Mouse (Mus musculus) embryonic facial prominence, embryonic 10.5 days (tissue): ENCODE measurements around the gene St3gal3. TPM values are rescaled to one million over a fixed set of nuclear protein-coding genes. Genes with fewer than 3 reads are reported as not detected.
A peak's percentile ranks its signal among the peaks of the same experiment; 100 is the strongest.

Experiments used
- DNase-seq: peaks from one replicate; pipeline ENCODE4 v3.0.0-alpha.2; 2017; ENCODE audit warnings: low spot score
- H3K27ac ChIP-seq: fragments of 300-500 bp; sonication (generic); replicated peaks from 2 replicates; pipeline ENCODE4 v1.5.1; 2016; ENCODE audit warnings: mild to moderate bottlenecking
- H3K27me3 ChIP-seq: fragments of 300-500 bp; sonication (generic); replicated peaks from 2 replicates; pipeline ENCODE4 v1.6.1; 2016; ENCODE audit warnings: low read depth, mild to moderate bottlenecking; ENCODE audit not compliant: poor library complexity, severe bottlenecking
- H3K36me3 ChIP-seq: fragments of 300-500 bp; sonication (generic); replicated peaks from 2 replicates; pipeline ENCODE4 v1.6.1; 2016; ENCODE audit warnings: mild to moderate bottlenecking, moderate library complexity
- H3K4me1 ChIP-seq: fragments of 300-500 bp; sonication (generic); 2 replicates; pipeline ENCODE4 v1.6.1; 2016
- H3K4me3 ChIP-seq: fragments of 300-500 bp; sonication (generic); 2 replicates; pipeline ENCODE4 v1.5.1; 2016; ENCODE audit warnings: mild to moderate bottlenecking, moderate library complexity
- H3K9me3 ChIP-seq: fragments of 300-500 bp; sonication (generic); 2 replicates; pipeline ENCODE4 v1.6.1; 2016; ENCODE audit warnings: mild to moderate bottlenecking
- WGBS: fragments of 180-500 bp; shearing (Covaris S2); methylation state at CpG from one replicate; pipeline ENCODE4 v1.1.7; 2016; 5-methylcytosine and 5-hydroxymethylcytosine counted together
- polyA plus RNA-seq: library from polyadenylated mRNA; unstranded; fragments of >200 nt; fragmentation: Nextera tagmentation; extraction: Ambion mirVana; gene quantifications from 2 replicates; pipeline ENCODE4 v1.2.1, GENCODE M21; 2016

The St3gal3 gene
- polyA plus RNA-seq, 1 experiment from 2014 or later = 7.4 TPM

DNA sequence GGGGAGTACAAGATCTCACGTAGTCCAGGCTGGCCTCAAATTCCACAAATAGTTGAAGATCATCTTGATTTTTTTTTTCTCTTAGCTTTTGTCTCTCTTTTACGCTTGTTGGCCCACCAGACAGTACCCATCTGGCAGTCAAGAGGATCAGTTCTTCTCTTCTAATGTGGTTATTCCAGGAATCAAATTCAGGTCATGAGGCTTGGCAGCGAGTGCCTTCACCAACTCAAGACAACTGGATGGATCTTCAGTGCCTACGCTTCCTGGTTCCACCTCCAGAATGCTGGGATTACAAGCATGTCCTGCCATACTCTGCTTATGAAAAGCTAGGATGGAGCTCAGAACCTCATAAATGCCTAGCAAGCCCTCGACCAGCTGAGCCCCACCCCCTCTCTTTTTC, 3.4 kb downstream of the St3gal3 start:
- Histone ChIP-seq H3K9me3 (no peaks in the 10 kb centered on the region), H3K27ac (no peak overlapping the region), H3K4me1 (peaks cover 19% of the 10 kb centered on the region), H3K27me3 (no peaks in the 10 kb centered on the region), H3K4me3 (no peak overlapping the region), H3K36me3 (peaks cover 10% of the 10 kb centered on the region)
- no peak for DNase-seq
- WGBS = 90% methylated on average over 5 of the region's 5 CpGs

DNA sequence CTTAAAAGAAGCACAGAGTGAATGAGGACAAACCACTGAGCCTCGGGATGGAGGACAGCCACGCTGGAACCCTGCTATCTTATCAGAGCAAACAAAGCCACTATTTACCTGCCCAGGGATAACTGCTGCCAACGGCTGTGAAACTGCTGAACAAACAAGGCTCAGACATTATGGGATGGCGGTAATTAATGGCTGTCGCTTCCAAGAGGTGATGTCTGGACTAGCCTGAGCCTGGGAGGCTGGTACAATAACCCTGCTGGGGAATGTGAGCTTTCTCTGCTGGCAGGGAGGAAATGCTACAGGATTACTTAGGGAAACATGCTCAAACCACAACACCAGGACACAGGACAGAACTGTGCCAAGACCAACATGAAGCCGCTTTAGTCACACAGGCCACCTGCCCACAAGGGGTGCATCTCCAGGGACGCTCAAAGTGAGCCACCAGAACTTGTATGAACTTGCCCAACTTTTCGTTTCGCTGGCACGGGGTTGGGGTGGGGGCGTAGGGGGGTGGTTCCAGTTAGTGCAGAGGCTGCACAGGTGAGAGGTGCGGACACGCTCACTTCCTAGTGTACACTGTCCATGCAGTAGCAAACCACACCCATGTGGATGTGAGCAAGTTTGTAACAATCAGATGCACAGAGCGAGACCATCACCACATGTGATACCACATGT, 11.5 kb downstream of the St3gal3 start:
- H3K36me3 ChIP-seq = peaks cover 14% of the 10 kb centered on the region
- H3K27me3 ChIP-seq = no peaks in the 10 kb centered on the region
- 78% methylated on average over 14 of the region's 14 CpGs for WGBS
- no peak overlapping the region for H3K4me3 ChIP-seq
- H3K9me3 ChIP-seq = no peaks in the 10 kb centered on the region
- no peaks in the 10 kb centered on the region for H3K4me1 ChIP-seq
- DNase-seq = no peak
- peak overlapping the region; percentile 3; the same call in 1 of the 2 replicates for H3K27ac ChIP-seq

DNA sequence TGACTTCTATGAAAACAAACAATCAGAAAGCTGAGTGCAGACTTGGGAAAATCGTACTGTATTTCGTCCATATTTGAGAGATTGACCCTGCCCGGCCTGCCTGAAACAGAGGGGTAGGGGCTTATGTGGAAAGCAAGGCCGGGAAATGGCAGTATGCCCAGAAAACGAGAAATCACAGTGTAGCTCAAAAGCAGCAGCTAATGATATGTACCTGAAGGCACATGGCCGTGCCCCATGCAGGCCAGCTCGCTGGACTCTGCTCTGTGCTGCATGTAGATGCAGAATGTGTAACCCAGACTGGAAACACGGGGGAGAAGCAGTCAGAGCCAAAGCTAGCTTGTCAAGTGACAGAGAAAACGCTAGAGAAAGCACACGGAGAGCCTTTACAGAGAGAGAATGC, 12.6 kb downstream of the St3gal3 start:
- Histone ChIP-seq H3K9me3 (no peaks in the 10 kb centered on the region), H3K27ac (no peak overlapping the region), H3K4me1 (no peaks in the 10 kb centered on the region), H3K4me3 (no peak overlapping the region), H3K36me3 (peaks cover 19% of the 10 kb centered on the region), H3K27me3 (no peaks in the 10 kb centered on the region)
- 87% methylated on average over 10 of the region's 10 CpGs for WGBS
- DNase-seq = no peak

DNA sequence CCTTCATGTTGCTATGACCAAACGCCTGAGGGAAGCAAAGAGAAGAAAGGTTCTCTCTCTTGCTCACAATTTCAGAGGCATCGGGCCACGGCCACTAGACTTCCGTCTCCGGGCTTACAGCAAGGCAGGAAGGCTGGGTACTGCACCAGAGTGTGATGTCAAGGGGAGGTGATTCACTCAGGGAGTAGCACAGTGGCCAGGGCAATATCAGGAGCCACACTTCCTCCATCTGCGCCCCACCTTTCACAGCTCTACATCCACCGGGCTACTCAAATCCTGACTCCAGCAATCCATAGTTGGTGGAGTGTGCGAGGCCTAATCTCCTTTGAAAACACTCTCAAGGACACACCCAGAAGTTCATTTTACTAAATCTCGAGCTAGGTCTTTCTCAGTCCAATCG, 17.1 kb downstream of the St3gal3 start:
- no peaks in the 10 kb centered on the region for H3K27me3 ChIP-seq
- peaks cover 25% of the 10 kb centered on the region for H3K36me3 ChIP-seq
- H3K4me1 ChIP-seq = 0 out of 2 replicates have a peak, but pooled peaks cover 6% of the 10 kb centered on the region
- no peak overlapping the region for H3K4me3 ChIP-seq
- no peaks in the 10 kb centered on the region for H3K9me3 ChIP-seq
- no peak for DNase-seq
- WGBS = 93% methylated on average over 10 of the region's 10 CpGs
- no peak overlapping the region for H3K27ac ChIP-seq

DNA sequence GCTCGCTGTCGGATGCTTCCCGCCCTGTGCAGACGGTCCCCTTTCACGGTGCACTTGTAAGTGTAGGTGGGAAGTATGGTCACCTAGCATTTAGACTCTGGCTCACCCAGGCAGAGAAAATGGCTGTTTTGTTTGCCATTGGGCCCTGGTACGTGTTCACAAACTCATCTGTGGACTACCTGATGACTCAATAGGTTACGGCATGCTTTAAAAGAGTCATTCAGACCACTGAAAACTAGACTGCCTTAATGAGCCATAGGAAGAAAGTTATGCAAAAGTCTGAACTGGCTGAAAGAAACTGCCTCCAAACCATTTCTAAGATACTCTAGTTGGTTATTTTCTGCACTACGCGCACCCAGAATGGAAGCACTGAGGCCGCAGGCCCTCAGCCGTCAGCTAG, 18.6 kb downstream of the St3gal3 start:
- H3K4me1 ChIP-seq = 0 out of 2 replicates have a peak, but pooled peaks cover 6% of the 10 kb centered on the region
- H3K27ac ChIP-seq = no peak overlapping the region
- no peak for DNase-seq
- no peak overlapping the region for H3K4me3 ChIP-seq
- H3K9me3 ChIP-seq = no peaks in the 10 kb centered on the region
- H3K27me3 ChIP-seq = no peaks in the 10 kb centered on the region
- H3K36me3 ChIP-seq = peaks cover 39% of the 10 kb centered on the region
- 94% methylated on average over 11 of the region's 11 CpGs for WGBS

DNA sequence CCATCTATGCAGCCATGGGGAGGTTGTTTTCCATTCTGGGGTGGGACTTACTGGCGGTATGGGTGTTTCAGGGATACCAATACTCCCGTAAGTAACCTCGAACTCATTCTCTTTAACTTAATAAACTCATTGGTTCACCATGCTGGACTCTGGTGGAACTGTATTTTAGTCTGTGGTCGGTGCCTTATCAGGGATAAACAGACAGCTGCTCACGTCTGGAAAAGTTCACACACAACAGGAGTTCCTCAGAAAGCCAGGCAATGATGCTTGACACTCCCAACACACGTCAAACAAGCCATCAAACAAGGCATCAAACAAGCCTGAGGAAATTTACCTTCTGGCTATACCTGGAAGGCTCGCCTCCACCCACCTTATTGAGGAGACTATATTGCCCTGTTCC, 19.6 kb downstream of the St3gal3 start:
- Histone ChIP-seq H3K27me3 (no peaks in the 10 kb centered on the region), H3K4me1 (0 out of 2 replicates have a peak, but pooled peaks cover 6% of the 10 kb centered on the region), H3K4me3 (no peak overlapping the region), H3K9me3 (no peaks in the 10 kb centered on the region), H3K27ac (no peak overlapping the region), H3K36me3 (peaks cover 38% of the 10 kb centered on the region)
- DNase-seq = no peak
- WGBS = 92% methylated on average over 7 of the region's 7 CpGs

DNA sequence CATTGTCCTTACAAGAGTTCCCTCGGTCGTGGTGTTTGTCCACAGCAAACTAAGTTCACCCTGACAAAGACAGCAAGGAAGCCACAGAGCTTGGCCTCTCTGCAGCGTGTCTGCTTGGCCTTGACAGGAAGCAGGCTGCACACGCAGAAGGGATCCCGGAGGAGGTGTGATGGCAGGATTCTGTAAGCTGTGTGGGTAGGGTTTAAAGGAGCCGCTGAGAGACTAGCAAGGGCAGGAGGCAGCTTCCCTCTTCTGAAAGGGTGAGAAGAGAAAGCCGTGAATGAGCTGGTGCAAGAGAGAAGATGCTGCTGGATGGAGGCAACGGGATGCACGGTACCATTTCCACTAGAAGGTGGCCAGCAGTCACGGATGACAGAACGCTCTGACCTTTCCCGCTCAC, 22.1 kb downstream of the St3gal3 start:
- WGBS = 84% methylated on average over 12 of the region's 12 CpGs
- peaks cover 13% of the 10 kb centered on the region for H3K4me1 ChIP-seq
- no peak overlapping the region for H3K4me3 ChIP-seq

DNA sequence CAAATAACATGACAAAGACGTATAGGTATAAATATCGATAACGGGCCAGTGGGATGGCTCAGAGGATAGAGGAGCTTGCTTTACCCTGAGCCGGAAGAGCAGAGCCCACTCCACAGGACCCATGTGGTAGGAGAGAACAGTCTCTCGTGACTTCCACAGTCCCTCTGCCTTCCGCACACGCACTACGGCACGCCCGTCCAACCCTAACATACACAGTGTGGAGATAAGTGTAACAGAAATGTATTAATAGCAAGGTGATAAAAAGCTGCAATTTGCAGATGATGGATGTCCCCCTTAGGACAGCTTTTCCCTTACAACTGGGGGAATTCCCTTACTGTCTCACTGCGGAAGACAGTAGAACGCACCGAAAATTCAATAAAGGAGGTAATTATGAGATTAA, 25.1 kb downstream of the St3gal3 start:
- DNase-seq = no peak
- 95% methylated on average over 13 of the region's 13 CpGs for WGBS

More for the DNA sequence above, 22.1 kb downstream of the St3gal3 start:
- Histone ChIP-seq H3K27ac (no peak overlapping the region), H3K9me3 (no peaks in the 10 kb centered on the region), H3K27me3 (no peaks in the 10 kb centered on the region), H3K36me3 (peaks cover 36% of the 10 kb centered on the region)
- DNase-seq = no peak

DNA sequence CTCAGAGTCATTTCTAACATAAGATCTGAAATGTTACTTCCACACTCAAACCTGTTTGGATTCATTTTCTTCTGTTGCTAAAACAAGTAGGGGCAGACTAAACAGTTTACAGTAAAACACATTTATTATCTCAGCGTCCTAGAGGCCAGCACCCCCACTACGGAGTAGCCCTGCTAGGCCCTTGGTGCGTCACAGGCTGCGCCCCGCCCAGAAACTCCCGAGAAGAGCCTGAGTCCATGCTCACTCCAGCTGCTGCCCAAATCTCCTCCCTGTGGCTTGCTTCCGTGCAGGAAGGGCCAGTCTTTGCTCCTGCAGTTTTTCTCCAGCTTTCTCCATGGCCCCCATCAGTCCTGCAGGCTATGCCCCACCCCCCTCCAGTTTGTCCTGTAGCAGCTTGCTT, 25.9 kb downstream of the St3gal3 start:
- peaks cover 13% of the 10 kb centered on the region for H3K4me1 ChIP-seq
- H3K4me3 ChIP-seq = no peak overlapping the region
- 74% methylated on average over 7 of the region's 7 CpGs for WGBS
- no peaks in the 10 kb centered on the region for H3K9me3 ChIP-seq
- DNase-seq = no peak
- H3K27me3 ChIP-seq = no peaks in the 10 kb centered on the region
- H3K27ac ChIP-seq = no peak overlapping the region; the same call in 1 of the 2 replicates
- peaks cover 45% of the 10 kb centered on the region for H3K36me3 ChIP-seq

More for the DNA sequence above, 25.1 kb downstream of the St3gal3 start:
- Histone ChIP-seq H3K27ac (no peak overlapping the region), H3K36me3 (peaks cover 45% of the 10 kb centered on the region), H3K4me3 (no peak overlapping the region), H3K9me3 (no peaks in the 10 kb centered on the region), H3K4me1 (peaks cover 13% of the 10 kb centered on the region), H3K27me3 (no peaks in the 10 kb centered on the region)

DNA sequence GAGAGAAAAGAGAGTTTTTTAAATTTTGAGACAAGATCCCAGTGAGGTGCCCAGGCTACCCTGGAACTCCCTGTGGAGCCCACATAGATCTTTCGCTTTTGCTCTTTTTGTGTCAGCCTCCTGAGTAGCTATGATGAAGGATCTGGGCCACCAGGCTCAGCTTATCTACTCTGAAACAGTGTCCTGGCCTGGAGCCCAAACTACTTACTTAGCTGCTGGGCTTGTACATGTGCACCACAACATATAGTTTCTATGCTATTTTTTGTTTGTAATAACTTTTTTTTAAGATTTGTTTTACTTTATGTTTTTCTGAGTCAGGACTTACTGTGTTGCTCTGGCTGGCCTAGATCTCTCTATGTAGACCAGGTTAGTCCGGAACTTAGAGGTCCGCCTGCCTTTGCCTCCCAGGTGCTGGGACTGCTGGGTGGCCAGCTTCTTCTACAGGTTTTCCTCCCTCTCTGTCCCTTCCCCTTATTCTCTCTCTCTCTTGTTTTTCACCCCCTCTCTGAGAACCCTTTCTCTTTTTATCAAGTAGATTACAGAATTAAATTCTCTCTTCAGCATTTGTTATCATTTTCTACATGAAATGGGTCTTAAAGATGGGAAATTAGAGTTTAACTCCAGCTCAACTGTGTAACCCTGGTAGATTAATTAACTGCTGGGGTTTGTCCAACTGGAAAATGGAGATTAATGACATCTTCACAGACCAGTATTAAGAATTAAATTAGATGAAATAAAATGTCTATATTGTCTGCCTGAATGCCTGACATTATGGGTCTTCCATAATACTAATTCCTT, 29.3 kb downstream of the St3gal3 start:
- no peaks in the 10 kb centered on the region for H3K9me3 ChIP-seq
- peaks cover 7% of the 10 kb centered on the region for H3K4me1 ChIP-seq
- no peaks in the 10 kb centered on the region for H3K27me3 ChIP-seq
- H3K27ac ChIP-seq = no peak overlapping the region
- peaks cover 24% of the 10 kb centered on the region for H3K36me3 ChIP-seq
- H3K4me3 ChIP-seq = no peak overlapping the region
- 91% methylated on average over 3 of the region's 3 CpGs for WGBS
- DNase-seq = no peak

DNA sequence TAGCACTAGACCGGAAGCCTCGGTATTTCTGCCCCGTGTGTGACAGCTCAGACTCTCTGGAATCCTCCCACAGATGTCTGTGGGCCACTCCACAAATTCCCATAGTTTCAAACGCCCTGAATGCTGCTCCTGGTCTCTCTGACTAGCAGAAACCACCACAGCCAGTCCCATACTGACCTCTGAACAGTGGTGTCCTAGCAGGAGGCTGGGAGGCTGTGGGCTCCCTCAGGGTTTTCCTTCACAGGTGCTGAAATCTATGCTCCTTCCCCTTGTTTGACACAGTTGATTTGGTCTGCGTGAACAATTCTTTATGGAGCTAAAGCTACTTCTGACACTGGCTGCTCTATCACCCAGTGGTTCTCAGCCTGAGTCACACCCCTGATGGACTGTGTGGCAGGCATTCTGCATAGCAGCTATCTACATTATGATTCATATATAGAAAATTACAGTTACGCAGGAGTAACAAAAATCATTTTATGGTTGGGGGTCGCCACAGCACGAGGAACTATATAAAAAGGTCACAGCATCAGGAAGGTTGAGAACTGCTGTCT, 31.4 kb downstream of the St3gal3 start:
- DNase-seq = no peak
- H3K27me3 ChIP-seq = no peaks in the 10 kb centered on the region
- 86% methylated on average over 8 of the region's 8 CpGs for WGBS
- H3K9me3 ChIP-seq = no peaks in the 10 kb centered on the region
- no peaks in the 10 kb centered on the region for H3K4me1 ChIP-seq
- peaks cover 30% of the 10 kb centered on the region for H3K36me3 ChIP-seq
- no peak overlapping the region for H3K27ac ChIP-seq
- H3K4me3 ChIP-seq = no peak overlapping the region

DNA sequence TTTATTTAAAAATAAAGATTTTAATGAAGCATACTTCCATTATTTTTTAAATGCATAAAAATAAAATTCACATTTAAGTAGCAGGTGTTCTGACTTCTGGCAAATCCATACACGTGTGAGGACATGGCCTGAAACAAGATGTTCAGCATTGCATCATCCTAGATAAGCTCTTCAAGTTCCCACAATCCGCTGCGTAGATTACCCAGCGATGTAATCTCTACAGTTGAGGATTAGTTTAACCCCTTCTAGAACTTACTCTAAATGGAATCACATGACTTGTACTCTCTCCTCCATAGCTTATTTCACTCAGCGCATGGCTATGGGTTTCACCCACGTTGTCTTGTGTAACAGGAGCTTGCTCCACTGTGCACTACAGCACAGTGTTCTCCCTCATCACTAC, 33.2 kb downstream of the St3gal3 start:
- no peaks in the 10 kb centered on the region for H3K9me3 ChIP-seq
- WGBS = 91% methylated on average over 6 of the region's 6 CpGs

More for the DNA sequence above, 33.2 kb downstream of the St3gal3 start:
- peaks cover 11% of the 10 kb centered on the region for H3K4me1 ChIP-seq
- no peak overlapping the region for H3K27ac ChIP-seq
- DNase-seq = no peak
- peaks cover 14% of the 10 kb centered on the region for H3K36me3 ChIP-seq
- no peak overlapping the region for H3K4me3 ChIP-seq
- no peaks in the 10 kb centered on the region for H3K27me3 ChIP-seq
